In genomic region chr4:100857411-100857869, GRCm38 (mm10) we compare ENCODE assay signal across 15 mouse cellular contexts.
DNase-seq lines count a peak whose midpoint lies in the region; ATAC-seq and TF ChIP-seq lines count a peak whose summit lies in the region.
"Had no signal": no experiment of that assay in that cellular context is flagged by ENCODE, and none has a peak within 500 bp of the region (broad histone marks: within the 10 kb centered on the region; RNA-seq: fewer than 3 reads in every experiment).

No protein-coding gene starts in this region.

- no peaks in the 10 kb centered on the region for H3K9me3 ChIP-seq in hindbrain, postnatal 0 days (ENCODE audit: low read length)
- no peaks in the 10 kb centered on the region for H3K9me3 ChIP-seq in hindbrain, embryonic 16.5 days (ENCODE audit: control insufficient read depth, low read length)
- H3K9me3 ChIP-seq in neural tube, embryonic 15.5 days (replicated peaks) = no peaks in the 10 kb centered on the region
- H3K9me3 ChIP-seq: embryonic facial prominence, embryonic 13.5 days; intestine, embryonic 15.5 days had no signal

- no peaks in the 10 kb centered on the region for H3K36me3 ChIP-seq in hindbrain, postnatal 0 days (ENCODE audit: insufficient read depth, low read length)
- H3K36me3 ChIP-seq in hindbrain, embryonic 16.5 days (ENCODE audit: control insufficient read depth, insufficient read depth, low read length) = no peaks in the 10 kb centered on the region
- no peaks in the 10 kb centered on the region for H3K36me3 ChIP-seq in neural tube, embryonic 15.5 days
- H3K36me3 ChIP-seq: embryonic facial prominence, embryonic 13.5 days; intestine, embryonic 15.5 days had no signal

- no peak for ATAC-seq in hindbrain, postnatal 0 days
- no peak for ATAC-seq in hindbrain, embryonic 16.5 days
- ATAC-seq in neural tube, embryonic 15.5 days (ENCODE audit: low FRiP score) = no peak
- ATAC-seq: intestine, embryonic 15.5 days had no signal

- no peak overlapping the region for H3K4me3 ChIP-seq in hindbrain, postnatal 0 days (ENCODE audit: low read length)
- H3K4me3 ChIP-seq in hindbrain, embryonic 16.5 days (ENCODE audit: low read length) = no peak overlapping the region
- H3K4me3 ChIP-seq in neural tube, embryonic 15.5 days (replicated peaks) = no peak overlapping the region
- H3K4me3 ChIP-seq: embryonic facial prominence, embryonic 13.5 days; intestine, embryonic 15.5 days; layer of hippocampus, adult 2 months had no signal

- H3K4me2 ChIP-seq in hindbrain, postnatal 0 days (ENCODE audit: low read depth, low read length) = no peak overlapping the region
- no peak overlapping the region for H3K4me2 ChIP-seq in hindbrain, embryonic 16.5 days (ENCODE audit: low read length)
- no peak overlapping the region for H3K4me2 ChIP-seq in neural tube, embryonic 15.5 days
- H3K4me2 ChIP-seq: embryonic facial prominence, embryonic 13.5 days; intestine, embryonic 15.5 days; liver, embryonic 11.5 days had no signal

- WGBS in hindbrain, postnatal 0 days = 32% methylated on average over 3 of the region's 3 CpGs
- 38% methylated on average over 3 of the region's 3 CpGs for WGBS in hindbrain, embryonic 16.5 days
- WGBS in neural tube, embryonic 15.5 days = 35% methylated on average over 3 of the region's 3 CpGs

- DNase-seq in hindbrain, postnatal 0 days (ENCODE audit: low spot score) = peak; percentile 46
- DNase-seq in neural tube, embryonic 10.5 days (ENCODE audit: extremely low spot score, low spot score) = no peak
- DNase-seq in forelimb bud, embryonic 11.5 days (ENCODE audit: low read depth, low spot score) = peak; percentile 65
- no peak for DNase-seq in layer of hippocampus, postnatal 14 days (ENCODE audit: low spot score in 2 of 2)
- DNase-seq in kidney, adult 9 months = no peak
- DNase-seq: adrenal gland, postnatal 10 days; cerebellum, adult 18-20 months; thymus, postnatal 36 days had no signal

- H3K9ac ChIP-seq in hindbrain, postnatal 0 days (replicated peaks; ENCODE audit: low read length) = no peak overlapping the region
- H3K9ac ChIP-seq in hindbrain, embryonic 16.5 days (ENCODE audit: low read depth, low read length) = no peak overlapping the region
- no peak overlapping the region for H3K9ac ChIP-seq in neural tube, embryonic 15.5 days (replicated peaks)
- H3K9ac ChIP-seq: embryonic facial prominence, embryonic 13.5 days; intestine, embryonic 15.5 days had no signal

- H3K27me3 ChIP-seq in hindbrain, postnatal 0 days (ENCODE audit: insufficient read depth, low read length) = no peaks in the 10 kb centered on the region
- H3K27me3 ChIP-seq in hindbrain, embryonic 16.5 days (replicated peaks; ENCODE audit: control insufficient read depth, insufficient read depth, low read length) = no peaks in the 10 kb centered on the region
- no peaks in the 10 kb centered on the region for H3K27me3 ChIP-seq in neural tube, embryonic 15.5 days (replicated peaks)
- H3K27me3 ChIP-seq: embryonic facial prominence, embryonic 13.5 days; intestine, embryonic 15.5 days had no signal

- H3K27ac ChIP-seq in hindbrain, postnatal 0 days = no peak overlapping the region
- no peak overlapping the region for H3K27ac ChIP-seq in hindbrain, embryonic 16.5 days (ENCODE audit: low read depth, low read length)
- 0 out of 2 replicates have a peak overlapping the region, but pooled peaks have one; percentile 37 for H3K27ac ChIP-seq in neural tube, embryonic 15.5 days (replicated peaks)
- H3K27ac ChIP-seq: embryonic facial prominence, embryonic 13.5 days; intestine, embryonic 15.5 days; kidney, postnatal 0 days; layer of hippocampus, adult 2 months had no signal

- peaks cover 24% of the 10 kb centered on the region for H3K4me1 ChIP-seq in hindbrain, postnatal 0 days (ENCODE audit: insufficient read depth, low read length)
- peaks cover 13% of the 10 kb centered on the region for H3K4me1 ChIP-seq in hindbrain, embryonic 16.5 days (ENCODE audit: control insufficient read depth, insufficient read depth, low read depth, low read length)
- peaks cover 31% of the 10 kb centered on the region for H3K4me1 ChIP-seq in neural tube, embryonic 15.5 days

- no peak for TF ChIP-seq CTCF in hindbrain, postnatal 0 days (IDR thresholded peaks at IDR 0.05; ENCODE audit: low read depth)

Comparison
In these comparisons a context has a peak if more than half of its experiments do, and no peak if none do; other contexts are left out.
1. DNase-seq: peak in hindbrain, postnatal 0 days (single experiment) and forelimb bud, embryonic 11.5 days (single experiment); none in neural tube, embryonic 10.5 days (single experiment), layer of hippocampus, postnatal 14 days (0 of 2) and kidney, adult 9 months (single experiment).